Mouse (Mus musculus): ENCODE data around the gene Taar6. TPM values are rescaled to one million over a fixed set of nuclear protein-coding genes. Genes with fewer than 3 reads are reported as not detected.

The Taar6 gene
- polyA plus RNA-seq, 1 experiment: not detected

- Histone ChIP-seq H3K27me3 (ENCODE audit: control insufficient read depth, insufficient read depth, low read length) (no peaks in the 10 kb centered on the region), H3K4me3 (ENCODE audit: control insufficient read depth, low read depth, low read length) (no peak within 1 kb of the TSS), H3K4me1 (ENCODE audit: control insufficient read depth, insufficient read depth, low read length) (no peaks in the 10 kb centered on the region), H3K27ac (ENCODE audit: control insufficient read depth, insufficient read depth, low read depth, low read length) (no peak within 1 kb of the TSS), H3K36me3 (ENCODE audit: control insufficient read depth, insufficient read depth, low read length) (no peaks in the 10 kb centered on the region)
- TF ChIP-seq POLR2A (IDR thresholded peaks at IDR 0.05; ENCODE audit: control insufficient read depth, low read depth, low read length) (no peak), CTCF (IDR thresholded peaks at IDR 0.05; ENCODE audit: control insufficient read depth, insufficient read depth, insufficient replicate concordance, low read depth, low read length) (no peak)
These were observed 25.0 kb downstream of the Taar6 start, which contains the start of gene Taar4 for GRCm38 (mm10) chr10:23960444-23960915. Gene Taar4 (plus strand): TSS chr10:23960494.

- H3K4me3 ChIP-seq (ENCODE audit: control insufficient read depth, low read depth, low read length): no peak overlapping the region
- no peak for TF ChIP-seq POLR2A (IDR thresholded peaks at IDR 0.05; ENCODE audit: control insufficient read depth, low read depth, low read length)
- no peak for TF ChIP-seq CTCF (IDR thresholded peaks at IDR 0.05; ENCODE audit: control insufficient read depth, insufficient read depth, insufficient replicate concordance, low read depth, low read length)
- no peaks in the 10 kb centered on the region for H3K4me1 ChIP-seq (ENCODE audit: control insufficient read depth, insufficient read depth, low read length)
- no peak overlapping the region for H3K27ac ChIP-seq (ENCODE audit: control insufficient read depth, insufficient read depth, low read depth, low read length)
- H3K36me3 ChIP-seq (ENCODE audit: control insufficient read depth, insufficient read depth, low read length): no peaks in the 10 kb centered on the region
- H3K27me3 ChIP-seq (ENCODE audit: control insufficient read depth, insufficient read depth, low read length): no peaks in the 10 kb centered on the region
These were observed 26.4 kb downstream of the Taar6 start for GRCm38 (mm10) chr10:23959071-23959470.

GRCm38 (mm10) chr10:23951714-23952113 is 33.7 kb downstream of the Taar6 start:
- H3K27ac ChIP-seq (ENCODE audit: control insufficient read depth, insufficient read depth, low read depth, low read length): no peak overlapping the region
- no peaks in the 10 kb centered on the region for H3K4me1 ChIP-seq (ENCODE audit: control insufficient read depth, insufficient read depth, low read length)
- no peaks in the 10 kb centered on the region for H3K27me3 ChIP-seq (ENCODE audit: control insufficient read depth, insufficient read depth, low read length)
- TF ChIP-seq POLR2A (IDR thresholded peaks at IDR 0.05; ENCODE audit: control insufficient read depth, low read depth, low read length): no peak
- TF ChIP-seq CTCF (IDR thresholded peaks at IDR 0.05; ENCODE audit: control insufficient read depth, insufficient read depth, insufficient replicate concordance, low read depth, low read length): no peak
- H3K36me3 ChIP-seq (ENCODE audit: control insufficient read depth, insufficient read depth, low read length): no peaks in the 10 kb centered on the region
- H3K4me3 ChIP-seq (ENCODE audit: control insufficient read depth, low read depth, low read length): no peak overlapping the region

- Histone ChIP-seq H3K4me1 (ENCODE audit: control insufficient read depth, insufficient read depth, low read length) (no peaks in the 10 kb centered on the region), H3K27ac (ENCODE audit: control insufficient read depth, insufficient read depth, low read depth, low read length) (no peak within 1 kb of the TSS), H3K36me3 (ENCODE audit: control insufficient read depth, insufficient read depth, low read length) (no peaks in the 10 kb centered on the region), H3K27me3 (ENCODE audit: control insufficient read depth, insufficient read depth, low read length) (no peaks in the 10 kb centered on the region), H3K4me3 (ENCODE audit: control insufficient read depth, low read depth, low read length) (no peak within 1 kb of the TSS)
- TF ChIP-seq CTCF (IDR thresholded peaks at IDR 0.05; ENCODE audit: control insufficient read depth, insufficient read depth, insufficient replicate concordance, low read depth, low read length) (no peak), POLR2A (IDR thresholded peaks at IDR 0.05; ENCODE audit: control insufficient read depth, low read depth, low read length) (no peak)
These were observed 35.9 kb downstream of the Taar6 start, which contains the start of gene Taar3 for GRCm38 (mm10) chr10:23949508-23950005. Gene Taar3 (plus strand): TSS chr10:23949558.

- Histone ChIP-seq H3K27ac (ENCODE audit: control insufficient read depth, insufficient read depth, low read depth, low read length) (no peak overlapping the region), H3K27me3 (ENCODE audit: control insufficient read depth, insufficient read depth, low read length) (no peaks in the 10 kb centered on the region), H3K4me1 (ENCODE audit: control insufficient read depth, insufficient read depth, low read length) (no peaks in the 10 kb centered on the region), H3K36me3 (ENCODE audit: control insufficient read depth, insufficient read depth, low read length) (no peaks in the 10 kb centered on the region), H3K4me3 (ENCODE audit: control insufficient read depth, low read depth, low read length) (no peak overlapping the region)
- TF ChIP-seq CTCF (IDR thresholded peaks at IDR 0.05; ENCODE audit: control insufficient read depth, insufficient read depth, insufficient replicate concordance, low read depth, low read length) (no peak), POLR2A (IDR thresholded peaks at IDR 0.05; ENCODE audit: control insufficient read depth, low read depth, low read length) (no peak)
These were observed 37.4 kb downstream of the Taar6 start for GRCm38 (mm10) chr10:23948026-23948425.

GRCm38 (mm10) chr10:23942465-23942864 is 43.0 kb downstream of the Taar6 start:
- TF ChIP-seq CTCF (IDR thresholded peaks at IDR 0.05; ENCODE audit: control insufficient read depth, insufficient read depth, insufficient replicate concordance, low read depth, low read length): peak; percentile 68; the same call in 1 of the 2 replicates
- no peak for TF ChIP-seq POLR2A (IDR thresholded peaks at IDR 0.05; ENCODE audit: control insufficient read depth, low read depth, low read length)
- H3K27ac ChIP-seq (ENCODE audit: control insufficient read depth, insufficient read depth, low read depth, low read length): no peak overlapping the region
- H3K36me3 ChIP-seq (ENCODE audit: control insufficient read depth, insufficient read depth, low read length): no peaks in the 10 kb centered on the region
- peaks cover 3% of the 10 kb centered on the region; the same call in 1 of the 2 replicates for H3K4me1 ChIP-seq (ENCODE audit: control insufficient read depth, insufficient read depth, low read length)
- H3K27me3 ChIP-seq (ENCODE audit: control insufficient read depth, insufficient read depth, low read length): no peaks in the 10 kb centered on the region
- H3K4me3 ChIP-seq (ENCODE audit: control insufficient read depth, low read depth, low read length): no peak overlapping the region

GRCm38 (mm10) chr10:23938312-23938711 is 47.1 kb downstream of the Taar6 start, which contains the start of gene Taar2:
Gene Taar2 (plus strand): TSS chr10:23938572.
- no peak within 1 kb of the TSS for H3K4me3 ChIP-seq (ENCODE audit: control insufficient read depth, low read depth, low read length)
- H3K27ac ChIP-seq (ENCODE audit: control insufficient read depth, insufficient read depth, low read depth, low read length): no peak within 1 kb of the TSS
- no peaks in the 10 kb centered on the region for H3K36me3 ChIP-seq (ENCODE audit: control insufficient read depth, insufficient read depth, low read length)
- H3K4me1 ChIP-seq (ENCODE audit: control insufficient read depth, insufficient read depth, low read length): peaks cover 3% of the 10 kb centered on the region; the same call in 1 of the 2 replicates
- H3K27me3 ChIP-seq (ENCODE audit: control insufficient read depth, insufficient read depth, low read length): no peaks in the 10 kb centered on the region
- TF ChIP-seq CTCF (IDR thresholded peaks at IDR 0.05; ENCODE audit: control insufficient read depth, insufficient read depth, insufficient replicate concordance, low read depth, low read length) (no peak), POLR2A (IDR thresholded peaks at IDR 0.05; ENCODE audit: control insufficient read depth, low read depth, low read length) (no peak)
